Mouse (Mus musculus): ENCODE data around the gene Mob3c. TPM values are rescaled to one million over a fixed set of nuclear protein-coding genes. Genes with fewer than 3 reads are reported as not detected.

The Mob3c gene
- polyA plus RNA-seq, 1 experiment from 2014 or later = 4.6 TPM

GRCm38 (mm10) chr4:115850631-115851030 is 22.7 kb downstream of the Mob3c start:
- Histone ChIP-seq H3K9ac (ENCODE audit: low read depth, low read length) (no peak overlapping the region), H3K4me3 (ENCODE audit: low read depth, low read length) (no peak overlapping the region), H3K27me3 (ENCODE audit: control insufficient read depth, insufficient read depth, low read length) (no peaks in the 10 kb centered on the region), H3K27ac (ENCODE audit: low read depth, low read length) (no peak overlapping the region), H3K4me1 (replicated peaks; ENCODE audit: control insufficient read depth, insufficient read depth, low read length) (0 out of 2 replicates have a peak, but pooled peaks cover under 1% of the 10 kb centered on the region), H3K4me2 (replicated peaks; ENCODE audit: low read depth, low read length) (no peak overlapping the region), H3K36me3 (ENCODE audit: control insufficient read depth, insufficient read depth, low read length) (0 out of 2 replicates have a peak, but pooled peaks cover 2% of the 10 kb centered on the region), H3K9me3 (ENCODE audit: control insufficient read depth, low read length) (no peaks in the 10 kb centered on the region)
- WGBS = 70% methylated on average over 2 of the region's 2 CpGs
- no peak for ATAC-seq (ENCODE audit: low FRiP score)
- DNase-seq (ENCODE audit: low spot score) = no peak

DNA sequence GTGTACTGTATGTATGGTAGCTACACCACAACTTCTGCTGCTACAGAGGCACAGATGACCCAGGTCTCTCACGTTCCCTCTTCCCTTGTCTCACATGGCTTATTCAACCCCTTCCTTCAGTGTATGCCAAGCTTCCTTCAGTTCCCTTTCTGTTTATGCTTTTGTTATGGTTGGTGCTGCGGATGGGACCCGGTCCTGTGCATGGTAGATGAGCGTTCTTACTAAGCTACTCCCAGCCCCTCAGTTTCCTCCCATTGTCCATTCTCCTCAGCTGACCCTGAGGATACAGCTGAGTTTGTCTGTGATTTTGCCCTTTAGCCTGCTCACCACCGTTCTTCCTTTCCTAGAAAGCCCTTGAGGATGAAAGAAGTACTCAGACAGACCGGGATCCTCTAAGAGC is 23.7 kb downstream of the Mob3c start:
- Histone ChIP-seq H3K4me1 (replicated peaks; ENCODE audit: control insufficient read depth, insufficient read depth, low read length) (peaks cover 2% of the 10 kb centered on the region; the same call in 1 of the 2 replicates), H3K27me3 (ENCODE audit: control insufficient read depth, insufficient read depth, low read length) (no peaks in the 10 kb centered on the region), H3K4me3 (ENCODE audit: low read depth, low read length) (no peak overlapping the region), H3K27ac (ENCODE audit: low read depth, low read length) (no peak overlapping the region), H3K9me3 (ENCODE audit: control insufficient read depth, low read length) (no peaks in the 10 kb centered on the region), H3K9ac (ENCODE audit: low read depth, low read length) (no peak overlapping the region), H3K36me3 (ENCODE audit: control insufficient read depth, insufficient read depth, low read length) (0 out of 2 replicates have a peak, but pooled peaks cover 2% of the 10 kb centered on the region), H3K4me2 (replicated peaks; ENCODE audit: low read depth, low read length) (no peak overlapping the region)
- WGBS = 76% methylated on average over 6 of the region's 6 CpGs
- DNase-seq (ENCODE audit: low spot score) (no peak), ATAC-seq (ENCODE audit: low FRiP score) (no peak)

- DNase-seq (ENCODE audit: low spot score) = no peak
- WGBS = 47% methylated on average over 6 of the region's 6 CpGs
- no peak overlapping the region for H3K27ac ChIP-seq (ENCODE audit: low read depth, low read length)
These were observed 27.2 kb downstream of the Mob3c start for GRCm38 (mm10) chr4:115855100-115855499.

GRCm38 (mm10) chr4:115855609-115856008 is 27.7 kb downstream of the Mob3c start:
- WGBS = 72% methylated on average over 4 of the region's 4 CpGs
- H3K27ac ChIP-seq (ENCODE audit: low read depth, low read length) = peak overlapping the region; percentile 49; the same call in 1 of the 2 replicates
- H3K4me3 ChIP-seq (ENCODE audit: low read depth, low read length) = no peak overlapping the region
- H3K27me3 ChIP-seq (ENCODE audit: control insufficient read depth, insufficient read depth, low read length) = no peaks in the 10 kb centered on the region
- peaks cover 2% of the 10 kb centered on the region; the same call in 1 of the 2 replicates for H3K4me1 ChIP-seq (replicated peaks; ENCODE audit: control insufficient read depth, insufficient read depth, low read length)
- no peaks in the 10 kb centered on the region for H3K9me3 ChIP-seq (ENCODE audit: control insufficient read depth, low read length)
- 0 out of 2 replicates have a peak, but pooled peaks cover 2% of the 10 kb centered on the region for H3K36me3 ChIP-seq (ENCODE audit: control insufficient read depth, insufficient read depth, low read length)
- no peak overlapping the region for H3K9ac ChIP-seq (ENCODE audit: low read depth, low read length)
- DNase-seq (ENCODE audit: low spot score) (no peak), ATAC-seq (ENCODE audit: low FRiP score) (no peak)
- H3K4me2 ChIP-seq (replicated peaks; ENCODE audit: low read depth, low read length) = no peak overlapping the region

More at GRCm38 (mm10) chr4:115855100-115855499, 27.2 kb downstream of the Mob3c start:
- no peak for ATAC-seq (ENCODE audit: low FRiP score)
- no peaks in the 10 kb centered on the region for H3K9me3 ChIP-seq (ENCODE audit: control insufficient read depth, low read length)
- no peak overlapping the region for H3K4me2 ChIP-seq (replicated peaks; ENCODE audit: low read depth, low read length)
- no peak overlapping the region for H3K4me3 ChIP-seq (ENCODE audit: low read depth, low read length)
- H3K27me3 ChIP-seq (ENCODE audit: control insufficient read depth, insufficient read depth, low read length) = no peaks in the 10 kb centered on the region
- no peak overlapping the region for H3K9ac ChIP-seq (ENCODE audit: low read depth, low read length)
- H3K4me1 ChIP-seq (replicated peaks; ENCODE audit: control insufficient read depth, insufficient read depth, low read length) = peaks cover 2% of the 10 kb centered on the region; the same call in 1 of the 2 replicates
- 0 out of 2 replicates have a peak, but pooled peaks cover 2% of the 10 kb centered on the region for H3K36me3 ChIP-seq (ENCODE audit: control insufficient read depth, insufficient read depth, low read length)

DNA sequence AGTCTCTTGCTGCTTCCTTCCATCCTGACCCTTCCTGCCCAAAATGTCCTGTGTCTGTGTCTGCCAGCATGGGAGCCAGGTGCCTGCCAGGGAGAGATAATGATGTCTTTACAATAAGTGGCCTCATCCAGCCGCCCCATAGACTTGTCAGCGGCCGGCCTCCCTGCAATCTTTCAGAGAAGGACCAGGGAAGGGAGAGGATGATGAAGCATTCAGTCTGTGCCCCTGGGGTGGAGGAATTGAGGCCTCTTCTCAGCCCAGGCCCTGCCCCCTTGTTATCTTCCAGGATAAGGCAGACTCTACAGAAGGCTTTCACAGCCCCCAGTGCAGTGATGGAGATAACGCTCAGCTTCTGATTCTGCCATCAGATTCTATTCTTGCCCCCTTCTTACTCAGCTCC is 28.4 kb downstream of the Mob3c start:
- no peak for DNase-seq (ENCODE audit: low spot score)
- peak overlapping the region; percentile 49; the same call in 1 of the 2 replicates for H3K27ac ChIP-seq (ENCODE audit: low read depth, low read length)
- WGBS = 42% methylated on average over 4 of the region's 4 CpGs

GRCm38 (mm10) chr4:115857293-115857883 is 29.5 kb downstream of the Mob3c start:
- H3K27ac ChIP-seq (ENCODE audit: low read depth, low read length) = no peak overlapping the region
- no peak overlapping the region for H3K4me2 ChIP-seq (replicated peaks; ENCODE audit: low read depth, low read length)
- no peak overlapping the region for H3K9ac ChIP-seq (ENCODE audit: low read depth, low read length)
- DNase-seq (ENCODE audit: low spot score) (no peak), ATAC-seq (ENCODE audit: low FRiP score) (no peak)
- H3K27me3 ChIP-seq (ENCODE audit: control insufficient read depth, insufficient read depth, low read length) = no peaks in the 10 kb centered on the region
- no peak overlapping the region for H3K4me3 ChIP-seq (ENCODE audit: low read depth, low read length)
- H3K4me1 ChIP-seq (replicated peaks; ENCODE audit: control insufficient read depth, insufficient read depth, low read length) = peaks cover 2% of the 10 kb centered on the region; the same call in 1 of the 2 replicates
- H3K36me3 ChIP-seq (ENCODE audit: control insufficient read depth, insufficient read depth, low read length) = 0 out of 2 replicates have a peak, but pooled peaks cover 4% of the 10 kb centered on the region
- 88% methylated on average over 9 of the region's 9 CpGs for WGBS
- H3K9me3 ChIP-seq (ENCODE audit: control insufficient read depth, low read length) = no peaks in the 10 kb centered on the region

More for the DNA sequence above, 28.4 kb downstream of the Mob3c start:
- no peak for ATAC-seq (ENCODE audit: low FRiP score)
- Histone ChIP-seq H3K27me3 (ENCODE audit: control insufficient read depth, insufficient read depth, low read length) (no peaks in the 10 kb centered on the region), H3K4me1 (replicated peaks; ENCODE audit: control insufficient read depth, insufficient read depth, low read length) (peaks cover 2% of the 10 kb centered on the region; the same call in 1 of the 2 replicates), H3K36me3 (ENCODE audit: control insufficient read depth, insufficient read depth, low read length) (0 out of 2 replicates have a peak, but pooled peaks cover 4% of the 10 kb centered on the region), H3K9ac (ENCODE audit: low read depth, low read length) (no peak overlapping the region), H3K4me3 (ENCODE audit: low read depth, low read length) (no peak overlapping the region), H3K4me2 (replicated peaks; ENCODE audit: low read depth, low read length) (no peak overlapping the region), H3K9me3 (ENCODE audit: control insufficient read depth, low read length) (no peaks in the 10 kb centered on the region)

- WGBS = 72% methylated on average over 7 of the region's 7 CpGs
- Histone ChIP-seq H3K27ac (ENCODE audit: low read depth, low read length) (no peak overlapping the region), H3K4me2 (replicated peaks; ENCODE audit: low read depth, low read length) (no peak overlapping the region), H3K9ac (ENCODE audit: low read depth, low read length) (no peak overlapping the region), H3K9me3 (ENCODE audit: control insufficient read depth, low read length) (no peaks in the 10 kb centered on the region), H3K27me3 (ENCODE audit: control insufficient read depth, insufficient read depth, low read length) (no peaks in the 10 kb centered on the region), H3K4me3 (ENCODE audit: low read depth, low read length) (no peak overlapping the region), H3K4me1 (replicated peaks; ENCODE audit: control insufficient read depth, insufficient read depth, low read length) (no peaks in the 10 kb centered on the region), H3K36me3 (ENCODE audit: control insufficient read depth, insufficient read depth, low read length) (0 out of 2 replicates have a peak, but pooled peaks cover 4% of the 10 kb centered on the region)
- DNase-seq (ENCODE audit: low spot score) (no peak), ATAC-seq (ENCODE audit: low FRiP score) (no peak)
These were observed 35.5 kb downstream of the Mob3c start for GRCm38 (mm10) chr4:115863352-115863751.

DNA sequence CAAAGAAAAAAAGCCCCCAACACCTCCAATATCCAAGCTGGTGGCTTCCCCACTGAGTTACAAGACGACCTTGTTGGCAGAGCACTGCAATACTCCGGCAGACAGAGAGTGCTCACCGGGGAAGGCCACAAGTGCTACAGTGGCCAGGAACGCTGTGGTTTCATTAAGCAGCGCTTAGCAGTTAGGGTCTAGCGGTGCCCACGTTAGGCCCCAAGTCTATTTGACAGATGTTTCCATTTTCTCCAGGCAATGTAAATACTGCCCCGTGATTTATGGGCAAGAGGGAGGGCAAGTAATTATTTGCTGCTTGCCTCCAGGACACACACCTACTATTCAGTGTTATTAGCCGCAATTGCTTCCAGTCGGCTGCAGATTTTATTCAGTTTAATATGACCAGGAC is 36.0 kb downstream of the Mob3c start:
- ATAC-seq (ENCODE audit: low FRiP score) = no peak
- DNase-seq (ENCODE audit: low spot score) = no peak
- H3K4me2 ChIP-seq (replicated peaks; ENCODE audit: low read depth, low read length) = no peak overlapping the region

More for the DNA sequence above, 36.0 kb downstream of the Mob3c start:
- H3K27ac ChIP-seq (ENCODE audit: low read depth, low read length) = no peak overlapping the region
- H3K36me3 ChIP-seq (ENCODE audit: control insufficient read depth, insufficient read depth, low read length) = 0 out of 2 replicates have a peak, but pooled peaks cover 4% of the 10 kb centered on the region
- WGBS = 58% methylated on average over 10 of the region's 10 CpGs
- H3K9me3 ChIP-seq (ENCODE audit: control insufficient read depth, low read length) = no peaks in the 10 kb centered on the region
- no peak overlapping the region for H3K9ac ChIP-seq (ENCODE audit: low read depth, low read length)
- no peak overlapping the region for H3K4me3 ChIP-seq (ENCODE audit: low read depth, low read length)
- no peaks in the 10 kb centered on the region for H3K27me3 ChIP-seq (ENCODE audit: control insufficient read depth, insufficient read depth, low read length)
- H3K4me1 ChIP-seq (replicated peaks; ENCODE audit: control insufficient read depth, insufficient read depth, low read length) = no peaks in the 10 kb centered on the region

All from hindbrain, embryonic 11.5 days (tissue).